Mouse (Mus musculus) forebrain, postnatal 0 days (tissue): ENCODE data around the gene Col15a1. TPM values are rescaled to one million over a fixed set of nuclear protein-coding genes. Genes with fewer than 3 reads are reported as not detected.
A peak's percentile ranks its signal among the peaks of the same experiment; 100 is the strongest.

Source experiments
- ATAC-seq: fragments of 200-750 bp; cut with Nextera tagmentation; 2 replicates; pipeline ENCODE4 v1.8.0; 2017; ENCODE audit warnings: mild to moderate bottlenecking, moderate library complexity
- DNase-seq: peaks from one replicate; pipeline ENCODE4 v3.0.0-alpha.2; 2015
- H3K27ac ChIP-seq: fragments of 300-500 bp; sonication (generic); 2 replicates; pipeline ENCODE4 v1.5.1; 2014; ENCODE audit warnings: low read depth, mild to moderate bottlenecking, antibody characterized with exemption, low read length, moderate library complexity, mixed read lengths
- H3K27me3 ChIP-seq: fragments of 300-500 bp; sonication (generic); 2 replicates; pipeline ENCODE4 v1.6.1; 2014; ENCODE audit warnings: mild to moderate bottlenecking, low read length, mixed read lengths; ENCODE audit not compliant: insufficient read depth
- H3K36me3 ChIP-seq: fragments of 300-500 bp; sonication (generic); 2 replicates; pipeline ENCODE4 v1.6.1; 2014; ENCODE audit warnings: mild to moderate bottlenecking, moderate library complexity; ENCODE audit not compliant: insufficient read depth
- H3K4me1 ChIP-seq: fragments of 300-500 bp; sonication (generic); 2 replicates; pipeline ENCODE4 v1.6.1; 2014; ENCODE audit warnings: antibody characterized with exemption; ENCODE audit not compliant: insufficient read depth
- H3K4me2 ChIP-seq: fragments of 300-500 bp; sonication (generic); 2 replicates; pipeline ENCODE4 v1.6.1; 2014; ENCODE audit warnings: low read depth, mild to moderate bottlenecking, moderate library complexity
- H3K4me3 ChIP-seq: fragments of 300-500 bp; sonication (generic); 2 replicates; pipeline ENCODE4 v1.5.1; 2014; ENCODE audit warnings: low read depth, low read length, mixed read lengths
- H3K9ac ChIP-seq: fragments of 300-500 bp; sonication (generic); 2 replicates; pipeline ENCODE4 v1.6.1; 2014; ENCODE audit warnings: mild to moderate bottlenecking
- H3K9me3 ChIP-seq: fragments of 300-500 bp; sonication (generic); 2 replicates; pipeline ENCODE4 v1.6.1; 2016; ENCODE audit warnings: low read length
- CTCF ChIP-seq: sonication (generic); IDR thresholded peaks from 2 replicates; pipeline ENCODE4 v1.5.1; 2016; ENCODE audit warnings: antibody characterized with exemption, control low read depth, low read depth
- WGBS: fragments of 180-500 bp; shearing (Covaris S2); extraction: QIAGEN DNeasy Blood & Tissue Kit; methylation state at CpG from one replicate; pipeline ENCODE4 v1.1.7; 2014; 5-methylcytosine and 5-hydroxymethylcytosine counted together
- polyA plus RNA-seq: library from polyadenylated mRNA; unstranded; fragments of >200 nt; fragmentation: Nextera tagmentation; extraction: Ambion mirVana; gene quantifications from 2 replicates; pipeline ENCODE4 v1.2.1, GENCODE M21; 2015
- total RNA-seq: library from RNA; depleted of rRNA; stranded (reverse); fragments of >200 nt; gene quantifications from 2 replicates; pipeline ENCODE4 v1.2.3, GENCODE M21; 2014

Gene Col15a1
- total and polyA plus RNA-seq, 2 experiments from 2014 or later = 2.5 to 6.2 TPM

GRCm38 (mm10) chr4:47247574-47247973 lies 39.6 kb downstream of the Col15a1 start:
- WGBS = 58% methylated on average over 6 of the region's 6 CpGs
- no peaks in the 10 kb centered on the region for H3K9me3 ChIP-seq
- ATAC-seq (peak; percentile 44), DNase-seq (peak; percentile 59)
- TF ChIP-seq CTCF = no peak
- H3K36me3 ChIP-seq = no peaks in the 10 kb centered on the region
- H3K27me3 ChIP-seq = no peaks in the 10 kb centered on the region
- no peak overlapping the region for H3K4me3 ChIP-seq
- 0 out of 2 replicates have a peak, but pooled peaks cover 3% of the 10 kb centered on the region for H3K4me1 ChIP-seq
- H3K27ac ChIP-seq = peak overlapping the region; percentile 59; the same call in 1 of the 2 replicates
- no peak overlapping the region for H3K9ac ChIP-seq
- H3K4me2 ChIP-seq = no peak overlapping the region

GRCm38 (mm10) chr4:47249193-47249592 lies 41.2 kb downstream of the Col15a1 start:
- H3K4me2 ChIP-seq = no peak overlapping the region
- ATAC-seq (no peak), DNase-seq (no peak)
- no peaks in the 10 kb centered on the region for H3K36me3 ChIP-seq
- TF ChIP-seq CTCF = no peak
- H3K9me3 ChIP-seq = no peaks in the 10 kb centered on the region
- H3K4me3 ChIP-seq = no peak overlapping the region
- H3K9ac ChIP-seq = no peak overlapping the region
- 0 out of 2 replicates have a peak, but pooled peaks cover 3% of the 10 kb centered on the region for H3K4me1 ChIP-seq
- 92% methylated on average over 6 of the region's 6 CpGs for WGBS
- no peaks in the 10 kb centered on the region for H3K27me3 ChIP-seq
- H3K27ac ChIP-seq = no peak overlapping the region

- Histone ChIP-seq H3K4me1 (0 out of 2 replicates have a peak, but pooled peaks cover 3% of the 10 kb centered on the region), H3K36me3 (no peaks in the 10 kb centered on the region), H3K4me2 (no peak overlapping the region), H3K27me3 (no peaks in the 10 kb centered on the region), H3K4me3 (no peak overlapping the region), H3K27ac (0 out of 2 replicates have a peak overlapping the region, but pooled peaks have one; percentile 15), H3K9me3 (no peaks in the 10 kb centered on the region), H3K9ac (no peak overlapping the region)
- WGBS = 54% methylated on average over 5 of the region's 5 CpGs
- ATAC-seq (no peak), DNase-seq (peak; percentile 48)
- TF ChIP-seq CTCF = peak; percentile 71
Measured at GRCm38 (mm10) chr4:47251069-47251468, 43.1 kb downstream of the Col15a1 start.

GRCm38 (mm10) chr4:47251693-47252435 lies 43.9 kb downstream of the Col15a1 start:
- H3K4me3 ChIP-seq = no peak overlapping the region
- H3K27me3 ChIP-seq = no peaks in the 10 kb centered on the region
- 69% methylated on average over 11 of the region's 11 CpGs for WGBS
- no peak for TF ChIP-seq CTCF
- no peak overlapping the region for H3K9ac ChIP-seq
- no peaks in the 10 kb centered on the region for H3K9me3 ChIP-seq
- H3K4me2 ChIP-seq = no peak overlapping the region
- DNase-seq (peak; percentile 70), ATAC-seq (peak; percentile 60)
- no peak overlapping the region; the same call in 1 of the 2 replicates for H3K27ac ChIP-seq
- 0 out of 2 replicates have a peak, but pooled peaks cover 3% of the 10 kb centered on the region for H3K4me1 ChIP-seq
- no peaks in the 10 kb centered on the region for H3K36me3 ChIP-seq

DNA sequence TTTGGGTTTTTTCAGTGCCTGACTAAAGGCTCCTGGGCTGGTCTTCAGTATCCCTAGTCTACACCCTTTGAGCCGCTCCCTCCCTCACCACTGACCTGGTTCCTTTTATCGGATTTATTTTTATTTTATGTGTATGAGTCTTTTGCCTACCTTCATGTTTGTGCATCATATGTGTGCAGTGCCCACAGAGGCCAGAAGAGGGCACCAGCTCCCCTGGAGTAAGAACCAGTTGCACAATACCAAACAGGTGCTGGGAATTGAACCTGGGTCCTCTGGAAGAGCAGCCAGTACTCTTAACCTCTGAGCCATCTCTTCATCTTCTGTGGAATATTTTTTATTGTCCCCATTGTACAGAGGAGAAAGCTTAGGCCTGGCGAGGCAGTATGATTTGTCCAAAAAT lies 44.7 kb downstream of the Col15a1 start:
- DNase-seq (no peak), ATAC-seq (no peak)
- no peak overlapping the region for H3K27ac ChIP-seq
- H3K9me3 ChIP-seq = no peaks in the 10 kb centered on the region
- H3K4me2 ChIP-seq = no peak overlapping the region
- 0 out of 2 replicates have a peak, but pooled peaks cover 3% of the 10 kb centered on the region for H3K4me1 ChIP-seq
- peak; percentile 23; the same call in 1 of the 2 replicates for TF ChIP-seq CTCF
- H3K36me3 ChIP-seq = no peaks in the 10 kb centered on the region
- no peaks in the 10 kb centered on the region for H3K27me3 ChIP-seq
- H3K9ac ChIP-seq = no peak overlapping the region
- WGBS = 95% methylated on average over 3 of the region's 3 CpGs
- H3K4me3 ChIP-seq = no peak overlapping the region

DNA sequence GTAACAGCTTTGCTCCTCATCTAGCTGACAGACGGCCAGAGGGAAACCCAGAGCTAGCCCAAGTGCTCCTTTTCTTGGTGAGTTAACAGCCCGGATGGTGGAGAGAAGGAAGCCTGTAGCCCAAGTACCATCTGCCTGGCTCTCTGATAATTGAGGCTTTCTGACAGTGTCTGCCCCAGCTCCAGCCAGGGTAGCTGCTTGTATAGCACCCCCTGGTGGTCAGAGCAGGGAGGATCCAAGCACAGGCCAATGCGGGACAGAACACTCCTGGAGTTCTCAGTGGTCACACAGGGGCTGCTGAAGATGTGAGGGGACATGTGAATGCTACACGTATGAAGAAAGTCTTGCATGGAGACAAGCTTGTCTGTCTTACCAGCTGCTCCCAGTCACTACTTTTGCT lies 47.7 kb downstream of the Col15a1 start:
- ATAC-seq = peak; percentile 57
- TF ChIP-seq CTCF = peak; percentile 74

GRCm38 (mm10) chr4:47258201-47258600 lies 50.2 kb downstream of the Col15a1 start:
- ATAC-seq (no peak), DNase-seq (no peak)
- H3K27me3 ChIP-seq = no peaks in the 10 kb centered on the region
- H3K9me3 ChIP-seq = no peaks in the 10 kb centered on the region
- H3K27ac ChIP-seq = no peak overlapping the region
- H3K36me3 ChIP-seq = no peaks in the 10 kb centered on the region
- no peak for TF ChIP-seq CTCF
- H3K4me3 ChIP-seq = no peak overlapping the region
- H3K4me1 ChIP-seq = no peaks in the 10 kb centered on the region
- no peak overlapping the region for H3K9ac ChIP-seq
- 86% methylated on average over 3 of the region's 3 CpGs for WGBS
- H3K4me2 ChIP-seq = no peak overlapping the region

More for the DNA sequence above, 47.7 kb downstream of the Col15a1 start:
- no peak overlapping the region for H3K9ac ChIP-seq
- 41% methylated on average over 4 of the region's 4 CpGs for WGBS
- no peak overlapping the region for H3K4me2 ChIP-seq
- no peaks in the 10 kb centered on the region for H3K27me3 ChIP-seq
- 0 out of 2 replicates have a peak, but pooled peaks cover 3% of the 10 kb centered on the region for H3K4me1 ChIP-seq
- H3K36me3 ChIP-seq = no peaks in the 10 kb centered on the region
- no peak overlapping the region for H3K4me3 ChIP-seq
- peak; percentile 32 for DNase-seq
- no peaks in the 10 kb centered on the region for H3K9me3 ChIP-seq
- H3K27ac ChIP-seq = no peak overlapping the region
